Mouse (Mus musculus): ENCODE results near the gene Vcl. TPM values are rescaled to one million over a fixed set of nuclear protein-coding genes. Genes with fewer than 3 reads are reported as not detected.

Vcl gene
- polyA plus RNA-seq, 1 experiment from 2014 or later, result 57.7 TPM

DNA sequence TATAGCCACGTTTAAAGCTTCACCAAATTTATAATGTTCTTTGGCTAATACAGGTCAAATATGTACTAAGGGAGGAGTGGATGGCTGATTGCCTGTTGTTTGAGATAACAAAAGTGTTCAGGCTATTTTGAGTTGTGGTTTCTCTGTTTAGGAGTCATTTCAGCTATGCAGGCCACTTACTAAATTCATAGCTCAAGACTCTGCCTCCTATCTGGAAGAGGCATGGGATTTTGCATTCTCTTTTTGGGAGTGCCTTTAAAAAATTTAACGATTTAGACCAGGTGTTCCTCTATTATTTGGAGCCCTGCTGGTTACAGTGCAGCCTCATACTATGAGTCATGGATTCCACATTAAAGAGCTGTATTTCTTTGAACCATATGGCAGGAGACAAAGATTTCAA is 9.2 kb downstream of the Vcl start:
- H3K4me1 ChIP-seq (ENCODE audit: insufficient read depth, low read length), result peaks cover 13% of the 10 kb centered on the region
- H3K9ac ChIP-seq (replicated peaks; ENCODE audit: low read length), result no peak overlapping the region
- H3K36me3 ChIP-seq (ENCODE audit: insufficient read depth, low read length), result no peaks in the 10 kb centered on the region
- H3K4me3 ChIP-seq (ENCODE audit: low read length), result no peak overlapping the region
- no peak for ATAC-seq (ENCODE audit: low FRiP score, low TSS enrichment)
- no peaks in the 10 kb centered on the region for H3K9me3 ChIP-seq (ENCODE audit: low read length)
- H3K27ac ChIP-seq (ENCODE audit: low read length), result no peak overlapping the region
- no peak overlapping the region for H3K4me2 ChIP-seq (replicated peaks; ENCODE audit: low read depth, low read length)
- no peaks in the 10 kb centered on the region for H3K27me3 ChIP-seq (ENCODE audit: insufficient read depth, low read length)
- 40% methylated on average over 2 of the region's 2 CpGs for WGBS

DNA sequence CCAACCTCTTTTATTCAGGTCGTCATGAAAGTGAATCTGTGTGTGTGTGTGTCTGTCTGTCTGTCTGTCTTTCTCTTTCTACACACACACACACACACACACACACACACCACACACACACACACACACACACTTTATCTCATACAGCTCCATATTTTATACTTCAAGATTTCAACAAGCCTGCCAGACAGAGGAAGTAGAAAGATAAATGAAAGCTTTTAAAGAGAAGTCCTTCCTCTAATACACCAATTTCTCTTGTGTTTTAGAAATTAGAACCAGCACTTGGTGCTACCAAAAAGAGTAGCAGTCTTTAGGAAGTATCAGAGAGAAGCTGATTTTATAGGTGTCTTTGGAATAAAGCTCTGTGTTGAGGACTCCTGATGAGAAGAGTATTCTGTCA is 9.7 kb downstream of the Vcl start:
- WGBS, result 56% methylated on average over 1 of the region's 1 CpGs
- Histone ChIP-seq H3K9me3 (ENCODE audit: low read length) (no peaks in the 10 kb centered on the region), H3K27me3 (ENCODE audit: insufficient read depth, low read length) (no peaks in the 10 kb centered on the region), H3K9ac (replicated peaks; ENCODE audit: low read length) (no peak overlapping the region), H3K4me1 (ENCODE audit: insufficient read depth, low read length) (peaks cover 13% of the 10 kb centered on the region), H3K4me2 (replicated peaks; ENCODE audit: low read depth, low read length) (no peak overlapping the region), H3K36me3 (ENCODE audit: insufficient read depth, low read length) (no peaks in the 10 kb centered on the region), H3K4me3 (ENCODE audit: low read length) (no peak overlapping the region), H3K27ac (ENCODE audit: low read length) (no peak overlapping the region)
- ATAC-seq (ENCODE audit: low FRiP score, low TSS enrichment), result no peak

DNA sequence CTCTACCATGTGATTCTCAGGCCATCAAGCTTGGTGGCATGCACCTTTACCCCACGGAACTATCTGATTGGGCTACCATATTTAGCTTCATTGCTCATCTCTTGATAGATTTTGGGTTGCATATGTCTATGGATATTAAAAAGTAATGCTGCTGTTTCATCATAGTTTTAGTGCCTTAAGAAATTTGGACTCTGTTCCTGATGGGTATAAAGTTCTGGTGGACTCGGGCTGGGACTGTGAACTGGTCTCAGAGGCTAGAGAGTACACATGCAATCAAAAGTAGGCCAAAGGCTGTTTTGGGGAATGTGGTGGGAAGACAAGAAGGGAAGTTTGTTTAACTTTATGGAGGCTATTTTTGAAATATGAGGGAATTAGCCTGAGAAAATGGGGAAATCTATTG is 16.1 kb downstream of the Vcl start:
- ATAC-seq (ENCODE audit: low FRiP score, low TSS enrichment), result no peak
- WGBS, result 92% methylated on average over 2 of the region's 2 CpGs

DNA sequence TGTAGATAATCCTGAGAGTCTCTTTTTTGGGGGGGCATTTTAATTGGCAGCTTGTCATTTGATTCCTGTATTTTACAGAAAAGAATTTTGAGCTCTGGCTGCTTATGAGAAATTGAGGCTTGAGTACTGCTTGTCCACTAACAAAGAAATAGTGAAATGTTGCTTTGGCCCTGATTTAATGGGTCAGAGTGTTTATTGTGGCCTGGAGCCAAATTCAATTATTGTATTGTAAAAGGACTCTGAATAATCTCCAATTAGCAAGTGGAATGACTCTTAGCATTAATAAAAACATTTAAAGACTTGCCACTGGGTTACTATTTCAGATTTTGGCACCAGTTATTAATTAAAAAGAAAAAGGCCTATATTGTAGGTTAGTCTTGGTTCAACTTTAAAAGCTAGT is 26.8 kb downstream of the Vcl start:
- Histone ChIP-seq H3K27me3 (ENCODE audit: insufficient read depth, low read length) (no peaks in the 10 kb centered on the region), H3K9ac (replicated peaks; ENCODE audit: low read length) (no peak overlapping the region)
- ATAC-seq (ENCODE audit: low FRiP score, low TSS enrichment), result no peak

More for the DNA sequence above, 16.1 kb downstream of the Vcl start:
- no peaks in the 10 kb centered on the region for H3K36me3 ChIP-seq (ENCODE audit: insufficient read depth, low read length)
- no peak overlapping the region for H3K4me3 ChIP-seq (ENCODE audit: low read length)
- H3K9me3 ChIP-seq (ENCODE audit: low read length), result no peaks in the 10 kb centered on the region
- peaks cover 8% of the 10 kb centered on the region for H3K4me1 ChIP-seq (ENCODE audit: insufficient read depth, low read length)
- no peak overlapping the region for H3K4me2 ChIP-seq (replicated peaks; ENCODE audit: low read depth, low read length)
- H3K27ac ChIP-seq (ENCODE audit: low read length), result no peak overlapping the region
- no peak overlapping the region for H3K9ac ChIP-seq (replicated peaks; ENCODE audit: low read length)
- no peaks in the 10 kb centered on the region for H3K27me3 ChIP-seq (ENCODE audit: insufficient read depth, low read length)

DNA sequence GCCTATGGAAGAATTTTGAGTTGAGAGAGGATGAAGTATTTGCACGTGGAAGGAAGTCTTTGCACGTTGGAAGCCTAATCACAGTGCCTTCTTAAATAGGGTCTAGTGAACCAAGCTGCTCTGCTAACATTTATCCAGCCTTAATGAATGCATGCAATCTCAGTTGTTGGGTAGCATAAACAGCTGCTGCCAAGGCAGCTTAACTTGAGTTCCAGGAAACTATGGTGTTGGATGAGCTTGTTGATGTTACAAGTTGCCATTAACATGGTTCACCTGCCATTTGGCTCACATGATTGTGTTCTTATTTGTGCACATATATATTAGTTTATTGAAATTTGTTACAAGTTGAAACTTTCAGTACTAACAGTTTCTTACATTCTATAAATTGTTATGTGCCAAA is 29.8 kb downstream of the Vcl start:
- Histone ChIP-seq H3K27me3 (ENCODE audit: insufficient read depth, low read length) (no peaks in the 10 kb centered on the region), H3K4me2 (replicated peaks; ENCODE audit: low read depth, low read length) (no peak overlapping the region), H3K36me3 (ENCODE audit: insufficient read depth, low read length) (no peaks in the 10 kb centered on the region), H3K9ac (replicated peaks; ENCODE audit: low read length) (no peak overlapping the region), H3K4me1 (ENCODE audit: insufficient read depth, low read length) (peaks cover 9% of the 10 kb centered on the region), H3K9me3 (ENCODE audit: low read length) (no peaks in the 10 kb centered on the region), H3K27ac (ENCODE audit: low read length) (no peak overlapping the region), H3K4me3 (ENCODE audit: low read length) (no peak overlapping the region)
- no peak for ATAC-seq (ENCODE audit: low FRiP score, low TSS enrichment)
- WGBS, result 72% methylated on average over 2 of the region's 2 CpGs

More for the DNA sequence above, 26.8 kb downstream of the Vcl start:
- H3K36me3 ChIP-seq (ENCODE audit: insufficient read depth, low read length), result no peaks in the 10 kb centered on the region
- H3K4me3 ChIP-seq (ENCODE audit: low read length), result no peak overlapping the region
- no peak overlapping the region for H3K27ac ChIP-seq (ENCODE audit: low read length)
- H3K9me3 ChIP-seq (ENCODE audit: low read length), result no peaks in the 10 kb centered on the region
- no peak overlapping the region for H3K4me2 ChIP-seq (replicated peaks; ENCODE audit: low read depth, low read length)
- 0 out of 2 replicates have a peak, but pooled peaks cover 5% of the 10 kb centered on the region for H3K4me1 ChIP-seq (ENCODE audit: insufficient read depth, low read length)

DNA sequence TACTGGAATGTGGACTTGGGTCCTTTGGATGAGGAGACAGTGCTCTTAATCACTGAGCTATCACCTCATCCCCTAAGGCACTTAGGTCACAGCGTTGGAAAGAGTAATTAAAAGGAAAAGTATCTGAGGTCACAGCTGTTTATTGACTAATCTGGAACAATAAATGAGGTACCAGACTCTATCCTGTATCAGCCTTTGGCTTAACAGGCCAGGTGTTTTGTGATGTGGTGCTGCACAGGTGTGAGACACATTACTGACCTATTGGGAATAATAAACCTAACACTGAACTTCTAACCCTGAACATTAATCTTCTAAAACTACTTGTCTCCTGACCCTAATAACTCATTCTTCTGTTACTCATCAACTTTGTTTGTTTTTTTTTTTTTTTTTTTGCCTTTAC is 33.3 kb downstream of the Vcl start:
- Histone ChIP-seq H3K4me2 (replicated peaks; ENCODE audit: low read depth, low read length) (no peak overlapping the region), H3K9ac (replicated peaks; ENCODE audit: low read length) (no peak overlapping the region), H3K27ac (ENCODE audit: low read length) (no peak overlapping the region), H3K4me3 (ENCODE audit: low read length) (no peak overlapping the region), H3K9me3 (ENCODE audit: low read length) (no peaks in the 10 kb centered on the region), H3K36me3 (ENCODE audit: insufficient read depth, low read length) (no peaks in the 10 kb centered on the region), H3K27me3 (ENCODE audit: insufficient read depth, low read length) (no peaks in the 10 kb centered on the region), H3K4me1 (ENCODE audit: insufficient read depth, low read length) (peaks cover 7% of the 10 kb centered on the region)
- ATAC-seq (ENCODE audit: low FRiP score, low TSS enrichment), result no peak
- WGBS, result 9% methylated on average over 1 of the region's 1 CpGs

DNA sequence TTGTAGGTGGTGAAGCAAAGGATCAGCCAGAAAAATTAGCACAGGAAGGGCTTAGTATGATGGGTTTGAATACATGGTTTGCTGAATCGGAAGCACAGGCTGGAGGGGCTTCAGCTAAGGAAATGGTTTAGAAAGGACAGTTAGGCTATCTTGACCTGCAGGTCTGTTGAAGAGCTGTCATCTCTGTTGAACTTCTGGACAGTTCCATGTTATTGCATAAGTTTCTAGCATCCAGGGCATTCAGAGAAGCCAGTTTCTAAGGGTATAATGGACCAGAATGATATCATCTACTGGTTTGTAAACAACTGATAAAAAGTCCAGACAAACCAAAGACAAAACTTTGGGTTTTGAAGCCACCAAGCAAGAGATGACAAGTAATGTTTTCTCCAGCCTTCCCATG is 33.7 kb downstream of the Vcl start:
- no peak for ATAC-seq (ENCODE audit: low FRiP score, low TSS enrichment)
- WGBS, result 82% methylated on average over 1 of the region's 1 CpGs
- H3K27ac ChIP-seq (ENCODE audit: low read length), result no peak overlapping the region
- no peak overlapping the region for H3K4me3 ChIP-seq (ENCODE audit: low read length)
- H3K4me1 ChIP-seq (ENCODE audit: insufficient read depth, low read length), result peaks cover 7% of the 10 kb centered on the region
- no peaks in the 10 kb centered on the region for H3K36me3 ChIP-seq (ENCODE audit: insufficient read depth, low read length)
- no peak overlapping the region for H3K4me2 ChIP-seq (replicated peaks; ENCODE audit: low read depth, low read length)
- no peak overlapping the region for H3K9ac ChIP-seq (replicated peaks; ENCODE audit: low read length)
- H3K27me3 ChIP-seq (ENCODE audit: insufficient read depth, low read length), result no peaks in the 10 kb centered on the region
- H3K9me3 ChIP-seq (ENCODE audit: low read length), result no peaks in the 10 kb centered on the region

DNA sequence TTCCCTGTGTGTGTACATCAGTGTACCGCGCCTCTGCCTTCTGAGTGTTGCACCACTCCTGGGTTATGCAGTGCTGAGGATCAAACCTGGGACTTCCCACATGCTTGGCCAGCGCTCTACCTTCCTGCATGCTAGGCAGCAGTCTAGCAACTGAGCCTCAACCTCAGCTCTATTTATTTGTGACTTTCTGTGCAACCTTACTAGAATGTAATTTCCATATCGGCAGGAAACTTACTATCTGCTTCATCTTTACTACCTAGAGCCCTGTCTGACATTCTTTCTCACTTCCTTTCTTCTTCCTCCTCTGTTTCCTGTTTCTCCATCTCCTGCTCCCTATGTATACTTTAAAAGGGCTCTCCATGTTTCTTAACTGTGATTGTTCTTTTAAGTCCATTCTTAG is 34.7 kb downstream of the Vcl start:
- WGBS, result 73% methylated on average over 4 of the region's 4 CpGs
- Histone ChIP-seq H3K4me1 (ENCODE audit: insufficient read depth, low read length) (peaks cover 7% of the 10 kb centered on the region), H3K4me3 (ENCODE audit: low read length) (no peak overlapping the region), H3K9me3 (ENCODE audit: low read length) (no peaks in the 10 kb centered on the region), H3K9ac (replicated peaks; ENCODE audit: low read length) (no peak overlapping the region), H3K4me2 (replicated peaks; ENCODE audit: low read depth, low read length) (no peak overlapping the region), H3K27ac (ENCODE audit: low read length) (peak overlapping the region; percentile 36), H3K36me3 (ENCODE audit: insufficient read depth, low read length) (no peaks in the 10 kb centered on the region), H3K27me3 (ENCODE audit: insufficient read depth, low read length) (no peaks in the 10 kb centered on the region)
- ATAC-seq (ENCODE audit: low FRiP score, low TSS enrichment), result no peak

DNA sequence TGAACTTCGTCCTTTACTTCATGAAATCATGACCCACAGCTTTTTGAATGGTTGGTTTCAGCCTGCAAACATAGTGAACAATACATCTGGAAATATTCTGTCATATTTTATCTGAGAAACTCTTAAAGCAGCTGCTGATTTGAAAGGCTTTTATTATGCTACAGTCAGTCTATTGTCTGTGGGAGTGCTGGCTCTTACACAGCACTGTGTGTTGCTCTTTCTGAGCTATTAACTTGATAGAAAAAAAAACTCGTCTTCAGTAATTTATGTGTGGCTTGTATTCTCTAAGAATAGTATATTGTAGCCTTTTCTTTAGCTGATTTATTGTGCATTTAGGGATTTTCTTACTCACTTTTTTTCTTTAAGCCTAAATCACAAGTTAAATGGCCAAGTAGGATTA is 35.1 kb downstream of the Vcl start:
- Histone ChIP-seq H3K4me2 (replicated peaks; ENCODE audit: low read depth, low read length) (no peak overlapping the region), H3K9me3 (ENCODE audit: low read length) (no peaks in the 10 kb centered on the region), H3K4me3 (ENCODE audit: low read length) (no peak overlapping the region), H3K4me1 (ENCODE audit: insufficient read depth, low read length) (peaks cover 7% of the 10 kb centered on the region), H3K9ac (replicated peaks; ENCODE audit: low read length) (no peak overlapping the region), H3K36me3 (ENCODE audit: insufficient read depth, low read length) (no peaks in the 10 kb centered on the region), H3K27me3 (ENCODE audit: insufficient read depth, low read length) (no peaks in the 10 kb centered on the region), H3K27ac (ENCODE audit: low read length) (peak overlapping the region; percentile 36)
- no peak for ATAC-seq (ENCODE audit: low FRiP score, low TSS enrichment)
- WGBS, result 16% methylated on average over 2 of the region's 2 CpGs

DNA sequence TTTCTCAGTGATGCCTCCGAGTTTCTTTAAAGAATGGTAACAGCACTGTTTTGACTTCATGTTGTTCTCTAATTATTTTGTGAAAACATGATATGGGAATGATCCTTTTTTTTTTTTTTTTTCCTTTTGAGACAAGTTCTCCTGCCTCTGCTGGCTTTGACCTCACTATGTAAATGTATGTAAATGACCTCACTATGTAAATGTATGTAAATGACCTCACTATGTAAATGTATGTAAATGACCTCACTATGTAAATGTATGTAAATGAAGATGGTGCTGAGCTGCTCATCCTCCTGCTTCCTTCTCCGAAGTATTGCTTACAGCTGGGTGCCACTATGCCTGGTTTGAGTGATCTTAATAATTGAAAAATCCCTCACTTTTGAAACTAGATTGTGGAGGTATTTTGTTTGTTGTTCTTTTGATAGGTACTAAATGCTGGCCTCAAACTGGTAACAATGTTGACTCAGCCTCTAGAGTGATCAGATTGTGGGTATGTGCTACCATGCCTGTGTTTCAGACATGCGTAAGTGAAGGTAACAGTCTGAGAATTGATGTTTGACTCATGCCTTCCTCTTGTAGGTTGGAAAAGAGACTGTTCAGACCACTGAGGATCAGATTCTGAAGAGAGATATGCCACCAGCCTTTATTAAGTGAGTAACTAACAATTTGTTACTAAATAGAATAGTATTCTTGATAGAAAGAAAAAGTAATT is 37.9 kb downstream of the Vcl start:
- H3K9me3 ChIP-seq (ENCODE audit: low read length), result no peaks in the 10 kb centered on the region
- H3K27me3 ChIP-seq (ENCODE audit: insufficient read depth, low read length), result no peaks in the 10 kb centered on the region
- H3K36me3 ChIP-seq (ENCODE audit: insufficient read depth, low read length), result no peaks in the 10 kb centered on the region
- 93% methylated on average over 3 of the region's 3 CpGs for WGBS
- no peak overlapping the region for H3K4me2 ChIP-seq (replicated peaks; ENCODE audit: low read depth, low read length)
- no peak overlapping the region for H3K4me3 ChIP-seq (ENCODE audit: low read length)
- no peak for ATAC-seq (ENCODE audit: low FRiP score, low TSS enrichment)
- H3K4me1 ChIP-seq (ENCODE audit: insufficient read depth, low read length), result peaks cover 7% of the 10 kb centered on the region
- no peak overlapping the region for H3K9ac ChIP-seq (replicated peaks; ENCODE audit: low read length)
- H3K27ac ChIP-seq (ENCODE audit: low read length), result no peak overlapping the region

Data from kidney, embryonic 16.5 days (tissue).